Mouse (Mus musculus) bone marrow macrophage, adult 2 months (primary cell): ENCODE results near the gene Tekt1. TPM values are rescaled to one million over a fixed set of nuclear protein-coding genes. Genes with fewer than 3 reads are reported as not detected.
"Not testable (repeated sequence)": the region's sequence is repeated elsewhere in the genome, so short reads cannot be mapped to it uniquely, and the experiment has no call there.

Experiments used
- H3K27ac ChIP-seq: 2 replicates; pipeline ENCODE4 v1.5.1; 2012; ENCODE audit warnings: low read depth, low read length; ENCODE audit not compliant: insufficient read depth
- H3K4me1 ChIP-seq: 2 replicates; pipeline ENCODE4 v1.6.1; 2012; ENCODE audit warnings: low read length; ENCODE audit not compliant: control insufficient read depth, insufficient read depth
- H3K4me3 ChIP-seq: 2 replicates; pipeline ENCODE4 v1.5.1; 2012; ENCODE audit warnings: mild to moderate bottlenecking, low read length, moderate library complexity; ENCODE audit not compliant: insufficient read depth
- CTCF ChIP-seq: IDR thresholded peaks from 2 replicates; pipeline ENCODE4 v1.5.1; 2012; ENCODE audit warnings: low read depth, mild to moderate bottlenecking, low read length, moderate library complexity
- POLR2A ChIP-seq: IDR thresholded peaks from 2 replicates; pipeline ENCODE4 v1.6.1; 2012; ENCODE audit warnings: mild to moderate bottlenecking, low read depth, low read length, borderline replicate concordance
- polyA plus RNA-seq: library from polyadenylated mRNA; stranded (reverse); fragments of >200 nt; gene quantifications from 2 replicates; pipeline ENCODE4 v1.2.4, GENCODE M21; 2012; ENCODE audit not compliant: missing spikeins, insufficient read depth, insufficient read length

Gene Tekt1
- polyA plus RNA-seq, 1 experiment, result not detected

DNA sequence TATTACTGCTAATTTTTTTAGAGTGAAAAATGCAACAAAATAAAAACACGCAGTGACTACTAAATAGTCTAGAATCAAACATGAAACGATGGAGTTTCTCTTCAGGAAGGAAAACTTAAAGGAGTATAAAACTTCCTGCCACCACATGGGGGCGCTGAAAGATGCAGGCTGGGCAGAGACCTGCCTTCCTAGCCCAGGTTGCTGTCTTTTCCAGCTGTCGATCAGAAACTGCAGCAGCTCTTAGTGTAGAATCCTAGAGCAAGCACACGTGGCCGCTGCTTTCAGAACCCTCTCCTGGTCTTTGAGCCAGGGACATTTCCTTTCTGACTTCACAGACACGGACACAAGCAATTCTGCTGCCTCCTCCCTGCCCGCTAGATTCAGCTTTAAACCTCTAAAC, 18.3 kb downstream of the Tekt1 start:
- TF ChIP-seq CTCF (peak; percentile 56; the same call in 1 of the 2 replicates), POLR2A (no peak)
- H3K27ac ChIP-seq, result no peak overlapping the region
- no peaks in the 10 kb centered on the region for H3K4me1 ChIP-seq
- no peak overlapping the region for H3K4me3 ChIP-seq

DNA sequence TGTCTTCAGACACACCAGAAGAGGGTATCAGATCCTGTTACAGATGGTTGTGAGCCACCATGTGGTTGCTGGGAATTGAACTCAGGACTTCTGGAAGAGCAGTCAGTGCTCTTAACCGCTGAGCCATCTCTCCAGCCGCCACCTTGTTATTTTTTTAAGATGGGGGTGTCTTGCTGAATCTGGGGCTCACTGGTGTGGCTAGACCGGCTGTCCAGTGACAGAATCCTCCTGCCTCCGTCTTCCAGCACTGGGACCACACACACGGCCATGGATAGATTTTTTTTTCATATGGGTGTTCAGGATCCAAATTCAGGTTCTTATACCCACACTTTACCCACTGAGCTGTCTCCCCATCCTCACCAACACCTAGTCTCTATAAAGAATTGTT, 19.0 kb downstream of the Tekt1 start:
- H3K4me1 ChIP-seq, H3K27ac ChIP-seq, H3K4me3 ChIP-seq: not testable (repeated sequence)

DNA sequence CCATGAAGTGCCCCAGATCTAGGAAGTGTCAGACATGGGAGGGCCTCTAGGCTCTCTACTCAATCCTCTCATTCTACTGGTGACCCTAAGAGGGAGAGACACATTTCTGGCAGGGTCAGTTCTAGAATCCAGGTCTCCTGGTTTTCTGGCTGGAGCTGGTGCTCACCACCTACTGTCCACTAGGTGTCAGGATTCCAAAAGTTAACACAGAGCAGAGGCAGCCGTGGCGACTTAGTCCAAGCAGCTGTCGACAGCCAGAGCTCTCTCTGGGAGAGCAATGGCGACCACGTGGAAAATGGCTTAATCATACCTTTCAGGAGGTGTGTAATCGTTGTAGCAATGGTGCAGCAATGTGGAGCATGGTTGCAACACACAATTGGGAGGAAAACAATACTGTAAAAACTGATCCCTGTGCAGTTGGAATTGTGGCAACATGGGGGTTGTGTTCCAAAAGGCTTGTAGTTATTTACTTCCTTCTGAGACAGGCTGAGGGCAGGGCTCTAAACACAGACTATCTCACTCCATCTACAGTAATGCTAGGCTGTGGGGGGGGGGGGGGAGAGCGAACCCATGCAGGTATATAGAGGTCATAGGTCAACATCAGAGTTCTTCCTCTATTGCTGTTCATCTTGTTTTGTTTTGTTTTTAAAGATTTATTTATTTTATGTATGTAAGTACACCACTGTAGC, 19.5 kb downstream of the Tekt1 start:
- Histone ChIP-seq H3K4me3 (no peak overlapping the region), H3K4me1 (no peaks in the 10 kb centered on the region), H3K27ac (no peak overlapping the region)
- TF ChIP-seq CTCF, result peak; percentile 61
- TF ChIP-seq POLR2A, result no peak

DNA sequence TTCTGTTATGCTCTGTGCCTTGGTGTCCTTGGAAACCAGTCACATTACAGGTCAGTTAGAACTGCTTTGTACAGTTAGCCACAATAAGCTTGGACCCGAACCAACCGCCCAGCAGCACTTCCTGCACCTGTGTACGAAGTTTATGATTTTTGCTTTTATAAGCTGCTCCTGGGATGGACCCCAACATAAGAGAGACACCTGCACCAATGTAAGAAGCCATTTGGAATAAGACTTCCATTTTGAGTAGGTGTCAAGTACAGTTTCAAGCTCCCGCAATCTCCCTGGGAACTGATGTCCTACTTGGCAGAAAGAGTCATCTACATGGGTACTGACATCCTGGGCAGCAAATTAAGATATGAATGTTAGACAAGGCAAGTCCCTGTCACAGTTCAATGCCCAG, 22.5 kb downstream of the Tekt1 start:
- H3K27ac ChIP-seq, result no peak overlapping the region
- no peaks in the 10 kb centered on the region for H3K4me1 ChIP-seq
- H3K4me3 ChIP-seq, result no peak overlapping the region
- TF ChIP-seq CTCF (no peak), POLR2A (no peak)

DNA sequence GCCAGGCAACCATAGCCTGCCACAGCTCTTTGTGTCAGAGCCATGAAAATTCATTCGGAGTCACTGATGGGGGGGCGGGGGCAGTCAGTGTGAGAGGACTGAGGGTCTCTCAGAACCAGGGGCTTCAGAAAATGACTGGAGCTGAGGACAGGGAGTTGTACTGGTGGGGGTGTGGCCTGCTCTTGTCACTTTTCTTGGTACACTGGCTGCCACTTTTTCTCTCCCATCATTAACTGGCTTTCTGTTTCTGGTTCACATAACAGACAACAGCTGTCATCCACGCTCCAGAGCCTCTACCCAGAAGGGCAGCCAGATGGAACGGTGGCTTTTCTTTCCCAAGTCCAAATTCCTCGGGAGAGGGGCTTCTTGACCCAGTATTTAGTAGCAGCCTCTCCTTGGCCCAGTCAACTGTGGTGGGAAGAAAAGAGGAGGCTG, 23.8 kb downstream of the Tekt1 start:
- Histone ChIP-seq H3K27ac (no peak overlapping the region), H3K4me1 (no peaks in the 10 kb centered on the region), H3K4me3 (no peak overlapping the region)
- TF ChIP-seq POLR2A (no peak), CTCF (no peak)

DNA sequence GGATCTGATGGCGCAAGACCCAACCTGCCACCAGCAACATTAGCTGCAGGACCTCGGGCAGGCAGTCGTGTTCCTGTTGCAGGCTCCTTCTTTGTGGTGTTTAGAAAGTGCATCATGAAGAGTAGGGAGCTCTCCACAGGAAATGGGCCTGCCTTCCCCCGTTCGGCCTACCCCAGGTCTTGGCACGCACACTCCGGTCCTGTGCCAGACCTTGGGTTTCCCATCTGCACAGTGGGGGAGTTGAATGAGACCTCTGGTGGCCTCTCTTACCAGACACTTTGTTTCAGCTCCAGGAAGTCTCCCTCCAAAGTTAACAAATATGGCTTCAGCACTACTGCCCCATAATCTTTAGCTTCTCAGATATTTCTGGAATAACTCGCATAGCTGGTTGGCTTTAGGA, 25.5 kb downstream of the Tekt1 start:
- Histone ChIP-seq H3K27ac (no peak overlapping the region), H3K4me3 (no peak overlapping the region), H3K4me1 (no peaks in the 10 kb centered on the region)
- TF ChIP-seq POLR2A, result no peak
- no peak for TF ChIP-seq CTCF

DNA sequence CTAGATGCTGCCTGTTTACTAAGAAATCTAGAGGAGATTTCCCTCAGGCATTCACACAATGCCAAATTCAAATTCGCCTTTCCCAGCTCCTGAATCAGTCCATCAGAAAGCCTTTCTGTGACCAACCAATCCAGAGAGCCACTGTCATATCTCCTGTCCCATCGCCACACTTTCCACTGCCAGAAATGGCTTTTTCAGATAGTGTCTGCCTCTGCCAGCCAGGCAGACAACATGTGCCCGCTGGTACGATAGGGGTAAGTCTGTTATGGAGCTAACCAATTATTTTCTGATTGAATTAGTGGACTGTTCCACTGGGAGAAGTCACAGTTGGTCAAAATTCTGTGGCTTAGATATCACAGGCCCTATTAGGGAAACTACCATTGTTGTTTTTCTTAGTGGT, 27.6 kb downstream of the Tekt1 start:
- TF ChIP-seq POLR2A, result no peak
- H3K27ac ChIP-seq, result no peak overlapping the region
- H3K4me1 ChIP-seq, result no peaks in the 10 kb centered on the region
- H3K4me3 ChIP-seq, result no peak overlapping the region

DNA sequence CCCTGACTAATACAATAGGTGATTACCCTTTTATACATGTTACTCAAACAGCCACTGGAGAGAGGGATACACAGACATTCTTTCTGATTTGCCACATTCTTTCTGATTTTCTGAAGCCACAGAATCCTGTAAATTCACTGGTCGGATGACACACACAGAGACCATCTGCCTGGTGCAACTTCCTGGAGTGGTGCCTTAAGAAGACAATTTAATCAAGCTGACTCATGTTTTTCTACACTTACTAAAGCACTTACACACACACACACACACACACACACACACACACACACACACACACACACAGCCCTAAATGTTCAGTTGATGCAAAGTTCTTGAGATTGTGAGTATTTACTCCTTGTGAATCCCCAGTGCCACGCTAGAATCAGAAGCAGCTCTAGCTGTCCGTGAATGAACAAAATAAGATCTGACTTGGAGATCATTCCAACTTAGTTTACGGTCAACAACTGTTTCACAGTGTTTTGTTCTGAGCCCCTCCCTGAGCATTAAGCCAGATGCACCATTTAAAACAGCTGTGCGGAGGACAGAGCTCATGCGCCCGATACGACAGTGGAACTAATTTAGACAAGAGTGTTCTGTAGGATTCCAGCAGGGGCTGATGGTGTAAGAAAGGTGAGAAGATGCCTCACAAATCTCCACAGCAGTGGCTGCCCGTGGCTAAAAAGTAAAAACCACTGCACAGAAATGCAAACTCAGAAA, 29.1 kb downstream of the Tekt1 start:
- no peak for TF ChIP-seq CTCF
- no peak for TF ChIP-seq POLR2A
- Histone ChIP-seq H3K27ac (no peak overlapping the region), H3K4me1 (no peaks in the 10 kb centered on the region), H3K4me3 (no peak overlapping the region)

DNA sequence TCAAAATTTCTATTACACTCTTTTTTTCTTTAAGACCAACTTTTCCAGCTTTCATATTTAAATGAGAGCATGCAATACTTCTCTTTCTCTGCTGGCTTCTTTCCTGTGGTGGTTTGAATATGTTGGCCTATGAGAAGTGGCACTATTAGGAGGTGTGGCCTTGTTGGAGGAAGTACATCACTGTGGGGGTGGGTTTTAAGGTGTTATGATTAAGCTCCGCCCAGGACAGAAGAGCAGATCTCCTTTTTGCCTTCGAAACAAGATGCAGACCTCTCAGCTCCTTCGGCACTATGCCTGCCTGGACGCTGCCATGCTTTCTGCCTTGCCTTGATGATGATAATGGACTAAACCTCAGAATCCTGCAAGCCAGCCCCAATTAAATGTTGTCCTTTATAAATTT, 36.5 kb downstream of the Tekt1 start:
- H3K4me1 ChIP-seq, result no peaks in the 10 kb centered on the region
- no peak overlapping the region for H3K27ac ChIP-seq
- TF ChIP-seq CTCF, result no peak
- no peak for TF ChIP-seq POLR2A
- H3K4me3 ChIP-seq, result no peak overlapping the region

DNA sequence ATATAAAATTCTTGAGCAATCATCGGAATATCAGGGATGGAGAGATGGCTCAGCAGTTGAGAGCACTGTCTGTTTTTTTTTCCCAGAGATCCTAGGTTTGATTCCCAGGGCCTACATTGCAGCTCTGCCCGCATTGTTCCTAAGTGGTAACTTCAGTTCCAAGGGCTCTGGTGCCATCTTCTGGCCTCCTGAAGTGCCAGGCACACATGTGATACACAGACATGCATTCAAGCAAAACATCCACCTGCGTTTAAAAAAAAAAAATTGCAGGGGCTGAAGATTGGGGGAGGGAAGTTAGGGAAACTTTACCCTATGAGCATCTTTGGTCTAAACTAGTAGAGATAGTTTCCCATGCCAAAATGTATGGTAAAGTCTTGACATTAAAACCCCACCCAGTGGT, 37.8 kb downstream of the Tekt1 start:
- Histone ChIP-seq H3K4me3 (no peak overlapping the region), H3K4me1 (no peaks in the 10 kb centered on the region), H3K27ac (no peak overlapping the region)
- TF ChIP-seq POLR2A (no peak), CTCF (no peak)
